14 mouse cellular contexts compared by ENCODE assay signal in the genomic region with DNA sequence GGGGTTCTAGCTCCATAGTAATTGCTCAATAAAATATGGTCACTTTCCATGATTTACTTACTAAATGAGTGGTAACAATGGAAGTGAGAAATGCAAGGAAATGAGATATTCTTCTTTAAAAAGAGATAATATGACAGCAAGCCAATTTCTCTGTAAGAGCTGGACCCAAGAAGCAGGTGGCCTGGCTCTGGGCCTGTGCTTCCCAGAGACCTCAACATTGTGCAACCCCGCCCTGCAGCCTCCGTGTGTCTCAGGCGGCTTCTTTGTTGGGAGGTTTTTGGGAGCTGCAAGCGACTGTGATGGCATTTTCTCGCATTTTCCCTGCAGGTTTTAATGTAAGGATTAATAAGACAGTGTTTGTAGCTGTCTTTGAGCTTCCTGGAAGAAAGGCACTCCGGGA.
"Had no signal": no experiment of that assay in that cellular context is flagged by ENCODE, and none has a peak within 500 bp of the region (broad histone marks: within the 10 kb centered on the region; RNA-seq: fewer than 3 reads in every experiment).

No protein-coding gene starts in this region.

- H3K4me2 ChIP-seq: limb, embryonic 12.5 days; liver, embryonic 15.5 days; neural tube, embryonic 13.5 days had no signal

- ATAC-seq: lung, postnatal 0 days had no signal

- H3K27me3 ChIP-seq: limb, embryonic 12.5 days; liver, embryonic 15.5 days; neural tube, embryonic 13.5 days had no signal

- H3K4me3 ChIP-seq: limb, embryonic 12.5 days; liver, embryonic 15.5 days; midbrain, embryonic 10.5 days; neural tube, embryonic 13.5 days had no signal

- H3K36me3 ChIP-seq: liver, embryonic 15.5 days; midbrain, embryonic 10.5 days; neural tube, embryonic 13.5 days had no signal

- DNase-seq: kidney, adult 18-20 months; layer of hippocampus, adult 9-11 months; liver; lung, adult 2 months; lung, postnatal 36 days; midbrain, embryonic 14.5 days; retina, postnatal 1 day; right cerebral cortex, postnatal 14 days; thymus, postnatal 36 days had no signal

- H3K9ac ChIP-seq: limb, embryonic 12.5 days; liver, embryonic 15.5 days; neural tube, embryonic 13.5 days had no signal

- H3K9me3 ChIP-seq: limb, embryonic 12.5 days; liver, embryonic 15.5 days; midbrain, embryonic 10.5 days; neural tube, embryonic 13.5 days had no signal

- H3K27ac ChIP-seq: limb, embryonic 12.5 days; liver, embryonic 15.5 days; midbrain, embryonic 10.5 days; neural tube, embryonic 13.5 days had no signal

- H3K4me1 ChIP-seq: liver, embryonic 15.5 days had no signal
